ENCODE assay signal across 11 mouse cellular contexts in genomic region chr1:127260969-127261368, GRCm38 (mm10). TPM values are rescaled to one million over a fixed set of nuclear protein-coding genes. Genes with fewer than 3 reads are reported as not detected.
A peak's percentile ranks its signal among the peaks of the same experiment; 100 is the strongest.
DNase-seq lines count a peak whose midpoint lies in the region; ATAC-seq and TF ChIP-seq lines count a peak whose summit lies in the region.
"Had no signal": no experiment of that assay in that cellular context is flagged by ENCODE, and none has a peak within 500 bp of the region (broad histone marks: within the 10 kb centered on the region; RNA-seq: fewer than 3 reads in every experiment).

No protein-coding gene starts in this region.

- 51% methylated on average over 6 of the region's 6 CpGs for WGBS in forebrain, embryonic 10.5 days
- WGBS in forebrain, embryonic 14.5 days: 37% methylated on average over 6 of the region's 6 CpGs
- 42% methylated on average over 6 of the region's 6 CpGs for WGBS in midbrain, embryonic 13.5 days
- 49% methylated on average over 6 of the region's 6 CpGs for WGBS in midbrain, embryonic 16.5 days
- 35% methylated on average over 6 of the region's 6 CpGs for WGBS in kidney, embryonic 16.5 days
- 22% methylated on average over 6 of the region's 6 CpGs for WGBS in small intestine, adult 2 months
- WGBS in heart, adult 2 months: 64% methylated on average over 6 of the region's 6 CpGs

- H3K9ac ChIP-seq in forebrain, embryonic 14.5 days (ENCODE audit: low read length): no peak overlapping the region
- no peak overlapping the region for H3K9ac ChIP-seq in midbrain, embryonic 13.5 days (replicated peaks)
- H3K9ac ChIP-seq in midbrain, embryonic 16.5 days (ENCODE audit: low read depth, low read length): no peak overlapping the region
- H3K9ac ChIP-seq in kidney, embryonic 16.5 days (replicated peaks; ENCODE audit: low read length): no peak overlapping the region
- H3K9ac ChIP-seq in heart, adult 2 months (ENCODE audit: low read depth, low read length): no peak overlapping the region
- H3K9ac ChIP-seq: forebrain, postnatal 0 days had no signal

- H3K36me3 ChIP-seq in forebrain, embryonic 10.5 days (replicated peaks): peaks cover 7% of the 10 kb centered on the region; the same call in 1 of the 2 replicates
- no peaks in the 10 kb centered on the region for H3K36me3 ChIP-seq in forebrain, embryonic 14.5 days (ENCODE audit: control insufficient read depth, insufficient read depth, low read length)
- H3K36me3 ChIP-seq in midbrain, embryonic 13.5 days: peaks cover under 1% of the 10 kb centered on the region; the same call in 1 of the 2 replicates
- H3K36me3 ChIP-seq in midbrain, embryonic 16.5 days (ENCODE audit: control insufficient read depth, insufficient read depth, low read length): no peaks in the 10 kb centered on the region
- H3K36me3 ChIP-seq in kidney, embryonic 16.5 days (ENCODE audit: insufficient read depth, low read length): peaks cover 2% of the 10 kb centered on the region; the same call in 1 of the 2 replicates
- H3K36me3 ChIP-seq in small intestine, adult 2 months (ENCODE audit: control insufficient read depth, insufficient read depth, low read length): no peaks in the 10 kb centered on the region
- no peaks in the 10 kb centered on the region for H3K36me3 ChIP-seq in heart, adult 2 months (ENCODE audit: control insufficient read depth, insufficient read depth, low read length)

- no peak overlapping the region for H3K4me2 ChIP-seq in forebrain, embryonic 14.5 days (ENCODE audit: low read length)
- H3K4me2 ChIP-seq in midbrain, embryonic 13.5 days (replicated peaks): no peak overlapping the region
- H3K4me2 ChIP-seq in midbrain, embryonic 16.5 days (ENCODE audit: low read length): no peak overlapping the region
- H3K4me2 ChIP-seq in kidney, embryonic 16.5 days (replicated peaks; ENCODE audit: low read depth, low read length): no peak overlapping the region

- DNase-seq in forebrain, embryonic 10.5 days (ENCODE audit: extremely low spot score, low spot score): no peak
- DNase-seq in forebrain, embryonic 14.5 days (ENCODE audit: low spot score): no peak
- DNase-seq in thymus, postnatal 10 days (ENCODE audit: low spot score in 2 of 2): no peak
- DNase-seq in heart, adult 2 months: no peak
- DNase-seq: adrenal gland, postnatal 10 days; forebrain, postnatal 0 days; spleen, adult 18-20 months had no signal

- peaks cover 29% of the 10 kb centered on the region for H3K4me1 ChIP-seq in forebrain, embryonic 10.5 days
- H3K4me1 ChIP-seq in forebrain, embryonic 14.5 days (ENCODE audit: control insufficient read depth, insufficient read depth, low read length): peaks cover 5% of the 10 kb centered on the region
- peaks cover 23% of the 10 kb centered on the region for H3K4me1 ChIP-seq in midbrain, embryonic 13.5 days (replicated peaks)
- peaks cover 7% of the 10 kb centered on the region for H3K4me1 ChIP-seq in midbrain, embryonic 16.5 days (ENCODE audit: control insufficient read depth, insufficient read depth, low read length)
- H3K4me1 ChIP-seq in kidney, embryonic 16.5 days (ENCODE audit: insufficient read depth, low read length): peaks cover 20% of the 10 kb centered on the region
- peaks cover 26% of the 10 kb centered on the region for H3K4me1 ChIP-seq in small intestine, adult 2 months (ENCODE audit: control insufficient read depth, insufficient read depth, insufficient read length, low read length)
- H3K4me1 ChIP-seq in heart, adult 2 months (ENCODE audit: control insufficient read depth, insufficient read depth, low read length): no peaks in the 10 kb centered on the region; the same call in none of the 2 replicates

- H3K27ac ChIP-seq in forebrain, embryonic 10.5 days: peak overlapping the region; percentile 51; the same call in 1 of the 2 replicates
- no peak overlapping the region for H3K27ac ChIP-seq in forebrain, embryonic 14.5 days (ENCODE audit: low read depth, low read length)
- no peak overlapping the region for H3K27ac ChIP-seq in midbrain, embryonic 13.5 days
- H3K27ac ChIP-seq in midbrain, embryonic 16.5 days (ENCODE audit: low read length): no peak overlapping the region
- H3K27ac ChIP-seq in kidney, embryonic 16.5 days (ENCODE audit: low read length): peak overlapping the region; percentile 53; the same call in 1 of the 2 replicates
- peak overlapping the region; percentile 43; the same call in 1 of the 2 replicates for H3K27ac ChIP-seq in small intestine, adult 2 months (ENCODE audit: insufficient read depth, low read depth, low read length)
- H3K27ac ChIP-seq in heart, adult 2 months: no peak overlapping the region

- TF ChIP-seq CTCF in small intestine, adult 2 months (IDR thresholded peaks at IDR 0.05; ENCODE audit: extremely low read depth, insufficient read length, insufficient replicate concordance, low read depth, low read length): no peak
- TF ChIP-seq CTCF in heart, adult 2 months (IDR thresholded peaks at IDR 0.05): no peak

- no peaks in the 10 kb centered on the region for H3K9me3 ChIP-seq in forebrain, embryonic 10.5 days
- H3K9me3 ChIP-seq in forebrain, embryonic 14.5 days (replicated peaks; ENCODE audit: control insufficient read depth, low read length): no peaks in the 10 kb centered on the region
- no peaks in the 10 kb centered on the region for H3K9me3 ChIP-seq in midbrain, embryonic 13.5 days
- no peaks in the 10 kb centered on the region for H3K9me3 ChIP-seq in midbrain, embryonic 16.5 days (replicated peaks; ENCODE audit: control insufficient read depth, low read length, poor library complexity, severe bottlenecking)
- H3K9me3 ChIP-seq in kidney, embryonic 16.5 days (ENCODE audit: low read length): no peaks in the 10 kb centered on the region

- H3K79me2 ChIP-seq in heart, adult 2 months (replicated peaks; ENCODE audit: control insufficient read depth, insufficient read depth, low read length): 0 out of 2 replicates have a peak, but pooled peaks cover 1% of the 10 kb centered on the region

- no peak for ATAC-seq in forebrain, embryonic 14.5 days
- ATAC-seq in midbrain, embryonic 13.5 days: peak; percentile 44; the same call in 1 of the 2 replicates
- no peak for ATAC-seq in midbrain, embryonic 16.5 days
- peak; percentile 91 for ATAC-seq in kidney, embryonic 16.5 days (ENCODE audit: low FRiP score, low TSS enrichment)
- ATAC-seq: forebrain, postnatal 0 days had no signal

- intact Hi-C loops in heart, adult 2 months (cut with DNase I): no loop called here

- no peaks in the 10 kb centered on the region for H3K27me3 ChIP-seq in forebrain, embryonic 10.5 days (ENCODE audit: poor library complexity, severe bottlenecking)
- no peaks in the 10 kb centered on the region for H3K27me3 ChIP-seq in forebrain, embryonic 14.5 days (replicated peaks; ENCODE audit: control insufficient read depth, insufficient read depth, low read length)
- H3K27me3 ChIP-seq in midbrain, embryonic 13.5 days: no peaks in the 10 kb centered on the region
- H3K27me3 ChIP-seq in midbrain, embryonic 16.5 days (ENCODE audit: control insufficient read depth, insufficient read depth, low read depth, low read length): no peaks in the 10 kb centered on the region
- H3K27me3 ChIP-seq in kidney, embryonic 16.5 days (ENCODE audit: insufficient read depth, low read length): no peaks in the 10 kb centered on the region
- no peaks in the 10 kb centered on the region for H3K27me3 ChIP-seq in small intestine, adult 2 months (ENCODE audit: control insufficient read depth, insufficient read depth, low read length)
- no peaks in the 10 kb centered on the region for H3K27me3 ChIP-seq in heart, adult 2 months (ENCODE audit: control insufficient read depth, insufficient read depth, low read length)

- H3K4me3 ChIP-seq in forebrain, embryonic 10.5 days: no peak overlapping the region
- no peak overlapping the region for H3K4me3 ChIP-seq in forebrain, embryonic 14.5 days (ENCODE audit: low read depth, low read length)
- no peak overlapping the region for H3K4me3 ChIP-seq in midbrain, embryonic 13.5 days (replicated peaks)
- H3K4me3 ChIP-seq in midbrain, embryonic 16.5 days (ENCODE audit: low read depth, low read length): no peak overlapping the region
- no peak overlapping the region for H3K4me3 ChIP-seq in kidney, embryonic 16.5 days (ENCODE audit: low read length)
- H3K4me3 ChIP-seq in small intestine, adult 2 months (ENCODE audit: low read depth, low read length): no peak overlapping the region
- H3K4me3 ChIP-seq in heart, adult 2 months: no peak overlapping the region

- no peak for TF ChIP-seq EP300 in heart, adult 2 months (IDR thresholded peaks at IDR 0.05; ENCODE audit: insufficient read depth, low read depth, low read length)

- no peak for TF ChIP-seq POLR2A in small intestine, adult 2 months (IDR thresholded peaks at IDR 0.05; ENCODE audit: low read depth, low read length)
- TF ChIP-seq POLR2A in heart, adult 2 months (IDR thresholded peaks at IDR 0.05; ENCODE audit: insufficient read depth, low read depth, low read length): no peak

RNA-seq across cellular contexts. Expression of gene Mgat5, which starts 56.2 kb away (rescaled TPM):
- 5.1 and 5.5 TPM in 2 replicates for polyA plus RNA-seq in forebrain, embryonic 10.5 days (2016; fragmentation: Nextera tagmentation; extraction: Ambion mirVana)
- 11.4 and 13.0 TPM in 2 replicates for polyA plus RNA-seq in forebrain, embryonic 14.5 days (2014; fragmentation: Nextera tagmentation; extraction: Ambion mirVana)
- polyA plus RNA-seq in midbrain, embryonic 13.5 days (2015; fragmentation: Nextera tagmentation; extraction: Ambion mirVana): 12.4 and 13.8 TPM in 2 replicates
- 16.0 and 16.3 TPM in 2 replicates for polyA plus RNA-seq in midbrain, embryonic 16.5 days (2015; fragmentation: Nextera tagmentation; extraction: Ambion mirVana)
- polyA plus RNA-seq in kidney, embryonic 16.5 days (2015; fragmentation: Nextera tagmentation; extraction: Ambion mirVana): 8.1 and 9.7 TPM in 2 replicates
- 6.0 and 11.4 TPM in 2 replicates for polyA plus RNA-seq in small intestine, adult 2 months (2012; rRNA removed)
- total RNA-seq in heart, adult 2 months (2021): 10 to 100 TPM; 13.6 to 16.7 TPM
- 5.6 and 8.4 TPM in 2 replicates for polyA plus RNA-seq in heart, adult 2 months (2012; rRNA removed)

Comparison
In these comparisons a context has a peak if more than half of its experiments do, and no peak if none do; other contexts are left out.
1. H3K27ac ChIP-seq: peak in forebrain, embryonic 10.5 days (single experiment), kidney, embryonic 16.5 days (single experiment) and small intestine, adult 2 months (single experiment); none in forebrain, embryonic 14.5 days (single experiment), midbrain, embryonic 13.5 days (single experiment), midbrain, embryonic 16.5 days (single experiment) and heart, adult 2 months (single experiment).
2. ATAC-seq: peak in midbrain, embryonic 13.5 days (single experiment) and kidney, embryonic 16.5 days (single experiment); none in forebrain, embryonic 14.5 days (single experiment) and midbrain, embryonic 16.5 days (single experiment).